Mouse (Mus musculus): ENCODE measurements around the gene Six5. TPM values are rescaled to one million over a fixed set of nuclear protein-coding genes. Genes with fewer than 3 reads are reported as not detected.
A peak's percentile ranks its signal among the peaks of the same experiment; 100 is the strongest.

Six5 gene
- 1 to 10 TPM; 7.1 to 8.2 TPM for total RNA-seq (2021)
- 26.0 and 29.8 TPM in 2 replicates for polyA plus RNA-seq (2012; rRNA removed)
- long read RNA-seq, transcript Six5-201 (3 exons, 3,007 nt), result major isoform, 7 of 11 reads
- long read RNA-seq, partial matches to known transcripts, result 3 of 11 reads
- long read RNA-seq, other reads (novel, unspliced or antisense), result 1 of 11 reads

GRCm38 (mm10) chr7:19094471-19094825 is at the start of gene Six5:
Gene Six5, plus strand, starts transcription at chr7:19094594.
- Histone ChIP-seq H3K4me3 (peak within 1 kb of the TSS; percentile 85), H3K36me3 (ENCODE audit: control insufficient read depth, insufficient read depth, low read length) (no peaks in the 10 kb centered on the region; the same call in 1 of the 2 replicates), H3K27me3 (ENCODE audit: control insufficient read depth, insufficient read depth, low read length) (no peaks in the 10 kb centered on the region), H3K79me2 (replicated peaks; ENCODE audit: control insufficient read depth, insufficient read depth, low read length) (no peaks in the 10 kb centered on the region), H3K4me1 (ENCODE audit: control insufficient read depth, insufficient read depth, low read length) (peaks cover 6% of the 10 kb centered on the region), H3K9ac (ENCODE audit: low read depth, low read length) (peak within 1 kb of the TSS; percentile 89), H3K27ac (peak within 1 kb of the TSS; percentile 96)
- DNase-seq, result peak in 1 of 2 experiments; percentile 73
- WGBS, result 2% methylated on average over 28 of the region's 36 CpGs
- intact Hi-C loops (cut with DNase I), result no loop called here
- TF ChIP-seq CTCF (IDR thresholded peaks at IDR 0.05) (no peak), POLR2A (IDR thresholded peaks at IDR 0.05; ENCODE audit: insufficient read depth, low read depth, low read length) (no peak), EP300 (IDR thresholded peaks at IDR 0.05; ENCODE audit: insufficient read depth, low read depth, low read length) (no peak)

GRCm38 (mm10) chr7:19044616-19045015 is 49.8 kb upstream of the Six5 start:
- no peak for DNase-seq
- H3K27me3 ChIP-seq (ENCODE audit: control insufficient read depth, insufficient read depth, low read length), result no peaks in the 10 kb centered on the region
- no peaks in the 10 kb centered on the region for H3K4me1 ChIP-seq (ENCODE audit: control insufficient read depth, insufficient read depth, low read length)
- H3K79me2 ChIP-seq (replicated peaks; ENCODE audit: control insufficient read depth, insufficient read depth, low read length), result no peaks in the 10 kb centered on the region
- no peaks in the 10 kb centered on the region for H3K36me3 ChIP-seq (ENCODE audit: control insufficient read depth, insufficient read depth, low read length)
- H3K27ac ChIP-seq, result no peak overlapping the region
- intact Hi-C loops (cut with DNase I), result no loop called here
- no peak overlapping the region for H3K9ac ChIP-seq (ENCODE audit: low read depth, low read length)
- no peak overlapping the region for H3K4me3 ChIP-seq
- TF ChIP-seq POLR2A (IDR thresholded peaks at IDR 0.05; ENCODE audit: insufficient read depth, low read depth, low read length), result no peak
- TF ChIP-seq EP300 (IDR thresholded peaks at IDR 0.05; ENCODE audit: insufficient read depth, low read depth, low read length), result no peak
- TF ChIP-seq CTCF (IDR thresholded peaks at IDR 0.05), result no peak
- 98% methylated on average over 6 of the region's 6 CpGs for WGBS

GRCm38 (mm10) chr7:19046286-19047069 is 47.9 kb upstream of the Six5 start:
- intact Hi-C loops (cut with DNase I), result no loop called here
- no peak overlapping the region for H3K4me3 ChIP-seq
- no peak overlapping the region for H3K9ac ChIP-seq (ENCODE audit: low read depth, low read length)
- H3K27ac ChIP-seq, result no peak overlapping the region
- no peak for TF ChIP-seq CTCF (IDR thresholded peaks at IDR 0.05)
- no peak for TF ChIP-seq EP300 (IDR thresholded peaks at IDR 0.05; ENCODE audit: insufficient read depth, low read depth, low read length)
- TF ChIP-seq POLR2A (IDR thresholded peaks at IDR 0.05; ENCODE audit: insufficient read depth, low read depth, low read length), result no peak
- no peaks in the 10 kb centered on the region for H3K27me3 ChIP-seq (ENCODE audit: control insufficient read depth, insufficient read depth, low read length)
- peak in 1 of 2 experiments; percentile 34 for DNase-seq
- H3K79me2 ChIP-seq (replicated peaks; ENCODE audit: control insufficient read depth, insufficient read depth, low read length), result no peaks in the 10 kb centered on the region
- 85% methylated on average over 11 of the region's 11 CpGs for WGBS
- no peaks in the 10 kb centered on the region for H3K4me1 ChIP-seq (ENCODE audit: control insufficient read depth, insufficient read depth, low read length)
- H3K36me3 ChIP-seq (ENCODE audit: control insufficient read depth, insufficient read depth, low read length), result no peaks in the 10 kb centered on the region

- H3K79me2 ChIP-seq (replicated peaks; ENCODE audit: control insufficient read depth, insufficient read depth, low read length), result no peaks in the 10 kb centered on the region
- intact Hi-C loops (cut with DNase I), result no loop called here
Observed at GRCm38 (mm10) chr7:19048006-19048527, 46.3 kb upstream of the Six5 start.

GRCm38 (mm10) chr7:19049252-19049651 is 45.1 kb upstream of the Six5 start:
- H3K36me3 ChIP-seq (ENCODE audit: control insufficient read depth, insufficient read depth, low read length), result no peaks in the 10 kb centered on the region
- no peaks in the 10 kb centered on the region for H3K79me2 ChIP-seq (replicated peaks; ENCODE audit: control insufficient read depth, insufficient read depth, low read length)
- no peaks in the 10 kb centered on the region for H3K27me3 ChIP-seq (ENCODE audit: control insufficient read depth, insufficient read depth, low read length)
- WGBS, result 89% methylated on average over 5 of the region's 5 CpGs
- H3K4me3 ChIP-seq, result no peak overlapping the region
- intact Hi-C loops (cut with DNase I), result no loop called here
- H3K27ac ChIP-seq, result no peak overlapping the region
- H3K4me1 ChIP-seq (ENCODE audit: control insufficient read depth, insufficient read depth, low read length), result no peaks in the 10 kb centered on the region
- TF ChIP-seq CTCF (IDR thresholded peaks at IDR 0.05) (no peak), POLR2A (IDR thresholded peaks at IDR 0.05; ENCODE audit: insufficient read depth, low read depth, low read length) (no peak), EP300 (IDR thresholded peaks at IDR 0.05; ENCODE audit: insufficient read depth, low read depth, low read length) (no peak)
- H3K9ac ChIP-seq (ENCODE audit: low read depth, low read length), result no peak overlapping the region
- no peak for DNase-seq

More at GRCm38 (mm10) chr7:19048006-19048527, 46.3 kb upstream of the Six5 start:
- no peak for DNase-seq
- Histone ChIP-seq H3K4me1 (ENCODE audit: control insufficient read depth, insufficient read depth, low read length) (no peaks in the 10 kb centered on the region), H3K27me3 (ENCODE audit: control insufficient read depth, insufficient read depth, low read length) (no peaks in the 10 kb centered on the region), H3K27ac (no peak overlapping the region), H3K4me3 (no peak overlapping the region), H3K9ac (ENCODE audit: low read depth, low read length) (no peak overlapping the region), H3K36me3 (ENCODE audit: control insufficient read depth, insufficient read depth, low read length) (no peaks in the 10 kb centered on the region)
- 84% methylated on average over 14 of the region's 14 CpGs for WGBS
- TF ChIP-seq CTCF (IDR thresholded peaks at IDR 0.05) (no peak), EP300 (IDR thresholded peaks at IDR 0.05; ENCODE audit: insufficient read depth, low read depth, low read length) (no peak), POLR2A (IDR thresholded peaks at IDR 0.05; ENCODE audit: insufficient read depth, low read depth, low read length) (no peak)

GRCm38 (mm10) chr7:19050172-19050571 is 44.2 kb upstream of the Six5 start:
- no peak for DNase-seq
- TF ChIP-seq EP300 (IDR thresholded peaks at IDR 0.05; ENCODE audit: insufficient read depth, low read depth, low read length) (no peak), POLR2A (IDR thresholded peaks at IDR 0.05; ENCODE audit: insufficient read depth, low read depth, low read length) (no peak), CTCF (IDR thresholded peaks at IDR 0.05) (no peak)
- Histone ChIP-seq H3K4me1 (ENCODE audit: control insufficient read depth, insufficient read depth, low read length) (no peaks in the 10 kb centered on the region), H3K79me2 (replicated peaks; ENCODE audit: control insufficient read depth, insufficient read depth, low read length) (no peaks in the 10 kb centered on the region), H3K27me3 (ENCODE audit: control insufficient read depth, insufficient read depth, low read length) (no peaks in the 10 kb centered on the region), H3K36me3 (ENCODE audit: control insufficient read depth, insufficient read depth, low read length) (no peaks in the 10 kb centered on the region), H3K4me3 (no peak overlapping the region), H3K9ac (ENCODE audit: low read depth, low read length) (no peak overlapping the region), H3K27ac (no peak overlapping the region)
- 52% methylated on average over 8 of the region's 8 CpGs for WGBS
- intact Hi-C loops (cut with DNase I), result no loop called here
